Mouse (Mus musculus) spleen, adult 2 months (tissue): ENCODE measurements around the gene Asic2.

Source experiments
- CTCF ChIP-seq: fragments of 200-500 bp; IDR thresholded peaks from 2 replicates; pipeline ENCODE4 v1.5.1; 2011; ENCODE audit warnings: mild to moderate bottlenecking, inconsistent platforms; ENCODE audit not compliant: insufficient read depth, insufficient read length, insufficient replicate concordance; ENCODE audit errors: extremely low read depth
- POLR2A ChIP-seq: fragments of 200-500 bp; IDR thresholded peaks from 2 replicates; pipeline ENCODE4 v1.6.1; 2011; ENCODE audit warnings: low read depth, low read length, inconsistent platforms

GRCm38 (mm10) chr11:81966626-81967289 lies 1.5 kb downstream of the Asic2 start:
- TF ChIP-seq CTCF (no peak), POLR2A (no peak)
